Mouse (Mus musculus) neural tube, embryonic 12.5 days (tissue): ENCODE measurements at regions not wholly inside any gene's neighbourhood (a gene's known extent, or its start where the extent isn't known, plus 50 kb on each side); places are given as distances from the start of the nearest gene placed in this dataset.
A peak's percentile ranks its signal among the peaks of the same experiment; 100 is the strongest.

ENCODE experiments used
- ATAC-seq: fragments of 200-750 bp; cut with Nextera tagmentation; 2 replicates; pipeline ENCODE4 v1.8.0; 2017; ENCODE audit warnings: low read depth, mild to moderate bottlenecking, moderate TSS enrichment, moderate library complexity; ENCODE audit not compliant: low FRiP score
- H3K27ac ChIP-seq: fragments of 300-500 bp; sonication (generic); 2 replicates; pipeline ENCODE4 v1.5.1; 2016
- H3K27me3 ChIP-seq: fragments of 300-500 bp; sonication (generic); replicated peaks from 2 replicates; pipeline ENCODE4 v1.6.1; 2016; ENCODE audit warnings: mild to moderate bottlenecking
- H3K36me3 ChIP-seq: fragments of 300-500 bp; sonication (generic); 2 replicates; pipeline ENCODE4 v1.6.1; 2016; ENCODE audit warnings: mild to moderate bottlenecking
- H3K4me1 ChIP-seq: fragments of 300-500 bp; sonication (generic); 2 replicates; pipeline ENCODE4 v1.6.1; 2016
- H3K4me2 ChIP-seq: fragments of 300-500 bp; sonication (generic); replicated peaks from 2 replicates; pipeline ENCODE4 v1.6.1; 2016; ENCODE audit warnings: mild to moderate bottlenecking
- H3K4me3 ChIP-seq: fragments of 300-500 bp; sonication (generic); 2 replicates; pipeline ENCODE4 v1.5.1; 2016
- H3K9ac ChIP-seq: fragments of 300-500 bp; sonication (generic); 2 replicates; pipeline ENCODE4 v1.6.1; 2016; ENCODE audit warnings: mild to moderate bottlenecking
- H3K9me3 ChIP-seq: fragments of 300-500 bp; sonication (generic); 2 replicates; pipeline ENCODE4 v1.6.1; 2016; ENCODE audit warnings: mild to moderate bottlenecking
- WGBS: fragments of 180-500 bp; shearing (Covaris S2); methylation state at CpG from one replicate; pipeline ENCODE4 v1.1.7; 2016; 5-methylcytosine and 5-hydroxymethylcytosine counted together

DNA sequence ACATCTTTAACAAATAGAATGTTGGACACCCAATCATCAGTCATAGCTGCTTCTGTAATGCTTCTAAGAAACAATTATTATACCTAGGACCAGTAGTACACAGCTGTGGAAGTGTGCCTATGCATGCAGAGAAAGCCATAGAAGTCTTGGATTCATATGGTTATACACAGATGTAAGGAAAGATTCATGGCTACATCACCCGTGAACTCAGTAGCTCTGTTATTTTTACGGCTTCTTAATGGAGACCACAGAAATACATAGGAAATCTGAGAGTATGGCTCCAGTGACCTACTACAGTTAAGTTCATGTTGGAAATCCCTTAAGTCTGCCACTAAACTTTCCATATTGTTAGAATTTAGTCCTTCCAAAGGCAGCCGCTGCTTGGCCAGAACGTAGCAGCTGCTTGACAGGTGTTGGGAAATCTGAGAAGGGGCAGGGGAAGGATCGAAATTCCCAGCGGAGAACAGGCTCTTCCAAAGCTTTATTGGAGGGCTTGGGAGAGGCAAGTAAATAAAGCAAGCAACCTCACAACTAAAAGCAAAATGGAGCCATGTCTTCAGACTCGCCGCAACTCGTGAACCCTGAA is 78.8 kb upstream of the Ankfn1 start:
- H3K36me3 ChIP-seq = no peaks in the 10 kb centered on the region
- H3K4me1 ChIP-seq = no peaks in the 10 kb centered on the region
- H3K4me3 ChIP-seq = no peak overlapping the region
- no peaks in the 10 kb centered on the region for H3K27me3 ChIP-seq
- no peaks in the 10 kb centered on the region for H3K9me3 ChIP-seq
- WGBS = 75% methylated on average over 9 of the region's 9 CpGs
- no peak overlapping the region for H3K27ac ChIP-seq
- ATAC-seq = no peak
- no peak overlapping the region for H3K4me2 ChIP-seq
- H3K9ac ChIP-seq = no peak overlapping the region

DNA sequence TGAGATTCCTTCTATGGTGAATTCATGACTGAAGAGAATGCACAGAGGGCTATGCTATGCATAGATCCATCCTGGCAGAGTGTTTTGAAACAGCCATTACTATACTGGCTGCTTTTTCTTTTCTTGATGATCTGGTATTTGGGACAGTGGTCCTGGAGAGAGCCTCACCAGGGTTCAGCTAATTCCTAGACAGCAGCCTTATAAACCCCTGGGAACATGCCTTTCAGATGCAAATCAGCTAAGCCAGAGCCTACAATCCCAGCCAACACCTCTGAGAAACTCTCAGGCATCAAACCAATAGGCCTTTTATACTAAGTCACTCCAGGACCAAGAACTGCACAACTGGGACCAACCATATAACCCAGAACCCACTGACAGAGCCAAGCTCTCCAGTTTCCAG is 64.4 kb upstream of the Ankfn1 start:
- no peaks in the 10 kb centered on the region for H3K9me3 ChIP-seq
- no peak overlapping the region for H3K27ac ChIP-seq
- no peaks in the 10 kb centered on the region for H3K27me3 ChIP-seq
- no peaks in the 10 kb centered on the region for H3K36me3 ChIP-seq
- H3K4me2 ChIP-seq = no peak overlapping the region
- no peak for ATAC-seq
- H3K4me1 ChIP-seq = peaks cover 12% of the 10 kb centered on the region
- H3K9ac ChIP-seq = no peak overlapping the region
- H3K4me3 ChIP-seq = no peak overlapping the region

DNA sequence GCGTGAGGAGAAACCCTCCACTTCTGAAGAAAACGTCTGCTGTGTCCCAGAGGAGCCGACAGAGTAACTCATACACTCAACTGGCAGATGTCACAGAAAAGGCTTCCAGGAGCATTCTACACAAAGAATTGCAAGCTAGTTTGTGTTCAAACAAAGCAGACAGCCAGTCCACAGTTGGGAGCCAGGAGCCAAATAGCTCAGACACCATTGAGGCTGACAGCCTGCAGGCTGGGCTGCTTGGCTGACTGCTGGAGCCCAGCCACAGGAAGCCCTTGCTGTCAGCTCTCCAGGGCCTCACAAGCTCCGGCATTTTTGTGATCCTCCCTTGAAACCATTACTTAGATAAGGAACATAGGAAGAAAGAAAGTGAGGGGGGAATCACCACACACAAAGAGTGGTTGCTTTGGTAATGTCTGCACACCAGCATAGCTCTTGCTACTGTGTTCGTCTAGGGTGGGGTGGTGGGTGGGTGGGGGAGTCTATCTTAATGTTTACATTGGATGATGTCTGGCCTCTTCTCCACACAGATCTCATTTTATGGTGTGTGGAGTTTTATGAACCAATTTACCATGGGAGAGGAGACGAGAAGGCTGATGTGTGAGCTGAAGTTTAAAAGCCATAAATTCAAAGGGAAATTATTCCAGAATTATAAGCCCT is 62.3 kb upstream of the Ankfn1 start:
- WGBS = 13% methylated on average over 6 of the region's 6 CpGs
- H3K27ac ChIP-seq = no peak overlapping the region
- H3K4me1 ChIP-seq = peaks cover 12% of the 10 kb centered on the region
- ATAC-seq = no peak
- H3K9me3 ChIP-seq = no peaks in the 10 kb centered on the region
- H3K27me3 ChIP-seq = no peaks in the 10 kb centered on the region
- H3K4me3 ChIP-seq = no peak overlapping the region
- H3K4me2 ChIP-seq = peak overlapping the region; percentile 16; the same call in 1 of the 2 replicates
- no peaks in the 10 kb centered on the region for H3K36me3 ChIP-seq
- no peak overlapping the region for H3K9ac ChIP-seq

DNA sequence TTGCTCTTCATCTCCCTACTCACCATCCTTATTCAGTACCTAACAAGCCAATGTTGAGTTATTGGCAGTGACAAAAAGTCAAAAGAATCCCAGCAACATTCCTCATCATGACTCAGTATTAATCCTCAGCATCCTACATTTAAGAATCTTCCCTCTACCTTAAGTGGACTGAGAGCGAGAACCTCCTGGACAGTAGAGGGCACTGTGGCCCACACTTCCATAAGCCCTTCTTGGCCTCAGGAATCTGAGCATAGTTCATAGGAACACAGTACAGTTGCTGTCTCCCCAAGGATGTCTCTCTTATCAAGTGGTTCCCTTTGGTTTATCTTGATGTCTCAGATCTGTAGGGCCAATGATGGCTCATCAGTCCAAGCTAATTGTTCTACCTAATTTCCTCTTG is 60.5 kb upstream of the Ankfn1 start:
- ATAC-seq = no peak
- Histone ChIP-seq H3K9ac (no peak overlapping the region), H3K4me1 (peaks cover 12% of the 10 kb centered on the region), H3K4me3 (no peak overlapping the region), H3K36me3 (no peaks in the 10 kb centered on the region), H3K27ac (no peak overlapping the region), H3K9me3 (no peaks in the 10 kb centered on the region), H3K27me3 (no peaks in the 10 kb centered on the region), H3K4me2 (no peak overlapping the region)
- 100% methylated on average over 1 of the region's 1 CpGs for WGBS

DNA sequence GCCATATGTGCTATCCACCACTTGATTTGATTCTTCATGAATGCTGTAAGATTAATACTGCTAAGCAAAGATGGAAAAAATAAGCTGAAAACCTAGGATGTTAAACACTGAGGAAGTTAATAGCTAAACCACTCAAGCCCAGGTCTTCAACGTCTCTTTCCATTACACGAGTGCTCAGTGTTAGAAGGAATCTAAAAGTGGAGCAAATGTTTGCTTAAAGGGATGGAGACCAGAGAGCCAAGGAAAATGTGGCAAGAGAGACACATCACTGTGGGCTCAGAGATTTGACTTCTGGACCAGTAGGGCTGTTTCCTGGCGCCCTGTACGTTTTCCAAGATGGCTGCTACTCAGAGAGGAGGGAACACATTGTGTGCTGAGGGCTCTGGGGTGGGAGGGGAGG is 59.4 kb upstream of the Ankfn1 start:
- Histone ChIP-seq H3K27ac (no peak overlapping the region), H3K9me3 (no peaks in the 10 kb centered on the region), H3K4me1 (peaks cover 12% of the 10 kb centered on the region), H3K9ac (no peak overlapping the region), H3K4me3 (no peak overlapping the region), H3K4me2 (no peak overlapping the region), H3K36me3 (no peaks in the 10 kb centered on the region), H3K27me3 (no peaks in the 10 kb centered on the region)
- ATAC-seq = no peak
- 87% methylated on average over 4 of the region's 4 CpGs for WGBS

DNA sequence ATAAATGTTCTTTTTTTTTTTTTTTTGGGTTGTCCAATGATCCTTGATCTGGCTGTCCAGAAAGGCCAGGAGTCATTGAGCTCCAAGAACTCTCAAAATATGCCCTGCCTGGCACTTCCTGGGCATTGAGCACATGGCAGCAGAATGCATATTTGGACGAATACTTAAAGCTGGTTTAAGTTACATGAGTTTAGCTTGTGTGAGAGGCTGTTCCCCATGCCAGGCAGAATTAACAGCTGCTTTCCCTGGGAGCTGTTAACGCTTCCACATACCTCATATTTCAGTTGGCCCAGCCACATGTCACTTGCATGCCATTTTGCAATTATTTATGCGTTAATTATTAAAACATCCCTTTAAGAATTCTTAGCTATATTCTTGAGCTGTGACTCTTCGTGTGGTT is 56.6 kb upstream of the Ankfn1 start:
- Histone ChIP-seq H3K4me3 (no peak overlapping the region), H3K27ac (no peak overlapping the region), H3K4me1 (no peaks in the 10 kb centered on the region), H3K4me2 (no peak overlapping the region), H3K9me3 (no peaks in the 10 kb centered on the region), H3K27me3 (no peaks in the 10 kb centered on the region), H3K9ac (no peak overlapping the region), H3K36me3 (no peaks in the 10 kb centered on the region)
- WGBS = 86% methylated on average over 4 of the region's 4 CpGs
- no peak for ATAC-seq

DNA sequence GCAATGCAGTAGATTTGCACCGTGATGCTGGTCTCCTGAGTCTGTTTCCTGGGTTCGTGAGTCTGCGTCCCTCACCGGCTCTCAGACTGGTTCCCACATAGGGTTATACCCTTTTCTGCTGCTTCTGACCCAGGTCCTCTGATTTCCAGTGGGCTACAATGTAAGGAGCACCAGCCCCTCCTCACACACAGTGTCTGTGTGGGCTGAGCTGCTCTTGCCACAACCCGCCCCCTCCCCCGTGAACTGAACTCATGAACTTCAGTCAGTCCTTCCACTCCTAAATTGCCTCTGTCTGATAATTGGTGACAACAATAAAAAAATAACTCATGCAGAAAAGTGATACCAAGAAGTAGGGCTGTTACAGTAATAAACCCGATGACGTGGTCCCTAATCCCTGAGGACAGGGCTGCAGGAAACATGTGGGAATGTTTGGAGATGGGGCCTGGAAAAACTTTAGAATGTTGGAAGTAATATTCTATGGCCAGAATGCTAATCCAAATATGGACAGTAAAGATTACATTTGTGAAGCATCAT is 54.2 kb upstream of the Ankfn1 start:
- 80% methylated on average over 8 of the region's 8 CpGs for WGBS
- Histone ChIP-seq H3K27me3 (no peaks in the 10 kb centered on the region), H3K36me3 (no peaks in the 10 kb centered on the region), H3K4me1 (no peaks in the 10 kb centered on the region), H3K4me2 (no peak overlapping the region), H3K27ac (no peak overlapping the region), H3K9ac (no peak overlapping the region), H3K4me3 (no peak overlapping the region), H3K9me3 (no peaks in the 10 kb centered on the region)
- ATAC-seq = no peak
